Mouse (Mus musculus): ENCODE measurements at regions not wholly inside any gene's neighbourhood (a gene's known extent, or its start where the extent isn't known, plus 50 kb on each side); places are given as distances from the start of the nearest gene placed in this dataset.

GRCm38 (mm10) chr6:89069108-89069507 lies 167.1 kb downstream of the Tpra1 start:
- no peak for ATAC-seq
- Histone ChIP-seq H3K4me3 (ENCODE audit: low read depth, low read length) (no peak overlapping the region), H3K9me3 (ENCODE audit: low read length) (no peaks in the 10 kb centered on the region), H3K27me3 (ENCODE audit: insufficient read depth, low read length) (no peaks in the 10 kb centered on the region), H3K9ac (no peak overlapping the region), H3K27ac (ENCODE audit: low read depth, low read length) (no peak overlapping the region), H3K4me2 (ENCODE audit: low read depth) (no peak overlapping the region), H3K4me1 (ENCODE audit: insufficient read depth) (no peaks in the 10 kb centered on the region), H3K36me3 (ENCODE audit: insufficient read depth) (no peaks in the 10 kb centered on the region)
- 37% methylated on average over 5 of the region's 5 CpGs for WGBS
- DNase-seq, result no peak
- no peak for TF ChIP-seq CTCF (IDR thresholded peaks at IDR 0.05; ENCODE audit: low read depth)

GRCm38 (mm10) chr6:89070011-89070410 lies 168.0 kb downstream of the Tpra1 start:
- Histone ChIP-seq H3K4me1 (ENCODE audit: insufficient read depth) (no peaks in the 10 kb centered on the region), H3K9ac (no peak overlapping the region), H3K4me2 (ENCODE audit: low read depth) (no peak overlapping the region), H3K4me3 (ENCODE audit: low read depth, low read length) (no peak overlapping the region), H3K27me3 (ENCODE audit: insufficient read depth, low read length) (no peaks in the 10 kb centered on the region), H3K36me3 (ENCODE audit: insufficient read depth) (no peaks in the 10 kb centered on the region), H3K27ac (ENCODE audit: low read depth, low read length) (no peak overlapping the region), H3K9me3 (ENCODE audit: low read length) (no peaks in the 10 kb centered on the region)
- DNase-seq (no peak), ATAC-seq (no peak)
- no peak for TF ChIP-seq CTCF (IDR thresholded peaks at IDR 0.05; ENCODE audit: low read depth)
- WGBS, result 20% methylated on average over 3 of the region's 3 CpGs

- H3K4me2 ChIP-seq (ENCODE audit: low read depth), result no peak overlapping the region
- no peak for DNase-seq
- no peaks in the 10 kb centered on the region for H3K9me3 ChIP-seq (ENCODE audit: low read length)
- no peaks in the 10 kb centered on the region for H3K27me3 ChIP-seq (ENCODE audit: insufficient read depth, low read length)
- no peak overlapping the region for H3K27ac ChIP-seq (ENCODE audit: low read depth, low read length)
- 6% methylated on average over 2 of the region's 2 CpGs for WGBS
- H3K36me3 ChIP-seq (ENCODE audit: insufficient read depth), result no peaks in the 10 kb centered on the region
- no peak overlapping the region for H3K4me3 ChIP-seq (ENCODE audit: low read depth, low read length)
- H3K4me1 ChIP-seq (ENCODE audit: insufficient read depth), result no peaks in the 10 kb centered on the region
- TF ChIP-seq CTCF (IDR thresholded peaks at IDR 0.05; ENCODE audit: low read depth), result no peak
- ATAC-seq, result no peak
- no peak overlapping the region for H3K9ac ChIP-seq
Measured at GRCm38 (mm10) chr6:89071766-89072165, 169.7 kb downstream of the Tpra1 start.

- Histone ChIP-seq H3K9me3 (ENCODE audit: low read length) (no peaks in the 10 kb centered on the region), H3K36me3 (ENCODE audit: insufficient read depth) (no peaks in the 10 kb centered on the region), H3K4me3 (ENCODE audit: low read depth, low read length) (no peak overlapping the region), H3K4me1 (ENCODE audit: insufficient read depth) (no peaks in the 10 kb centered on the region), H3K9ac (no peak overlapping the region), H3K27me3 (ENCODE audit: insufficient read depth, low read length) (no peaks in the 10 kb centered on the region), H3K4me2 (ENCODE audit: low read depth) (no peak overlapping the region), H3K27ac (ENCODE audit: low read depth, low read length) (no peak overlapping the region)
- DNase-seq, result no peak
- WGBS, result 45% methylated on average over 2 of the region's 2 CpGs
- no peak for TF ChIP-seq CTCF (IDR thresholded peaks at IDR 0.05; ENCODE audit: low read depth)
- ATAC-seq, result no peak; the same call in 1 of the 2 replicates
Measured at GRCm38 (mm10) chr6:89072569-89072968, 170.5 kb downstream of the Tpra1 start.

GRCm38 (mm10) chr6:89081624-89082300 lies 179.7 kb downstream of the Tpra1 start:
- ATAC-seq (no peak), DNase-seq (no peak)
- no peak for TF ChIP-seq CTCF (IDR thresholded peaks at IDR 0.05; ENCODE audit: low read depth)
- Histone ChIP-seq H3K4me3 (ENCODE audit: low read depth, low read length) (no peak overlapping the region), H3K27ac (ENCODE audit: low read depth, low read length) (no peak overlapping the region), H3K9ac (no peak overlapping the region), H3K36me3 (ENCODE audit: insufficient read depth) (no peaks in the 10 kb centered on the region), H3K4me1 (ENCODE audit: insufficient read depth) (no peaks in the 10 kb centered on the region), H3K27me3 (ENCODE audit: insufficient read depth, low read length) (no peaks in the 10 kb centered on the region), H3K9me3 (ENCODE audit: low read length) (no peaks in the 10 kb centered on the region), H3K4me2 (ENCODE audit: low read depth) (no peak overlapping the region)
- 76% methylated on average over 6 of the region's 6 CpGs for WGBS

GRCm38 (mm10) chr6:89084437-89084836 lies 182.4 kb downstream of the Tpra1 start:
- Histone ChIP-seq H3K4me1 (ENCODE audit: insufficient read depth) (no peaks in the 10 kb centered on the region), H3K4me2 (ENCODE audit: low read depth) (no peak overlapping the region), H3K9ac (no peak overlapping the region), H3K36me3 (ENCODE audit: insufficient read depth) (no peaks in the 10 kb centered on the region), H3K27ac (ENCODE audit: low read depth, low read length) (no peak overlapping the region), H3K4me3 (ENCODE audit: low read depth, low read length) (no peak overlapping the region), H3K9me3 (ENCODE audit: low read length) (no peaks in the 10 kb centered on the region), H3K27me3 (ENCODE audit: insufficient read depth, low read length) (no peaks in the 10 kb centered on the region)
- 98% methylated on average over 3 of the region's 3 CpGs for WGBS
- DNase-seq (no peak), ATAC-seq (no peak)
- no peak; the same call in 1 of the 2 replicates for TF ChIP-seq CTCF (IDR thresholded peaks at IDR 0.05; ENCODE audit: low read depth)

- no peak overlapping the region for H3K9ac ChIP-seq
- ATAC-seq (no peak), DNase-seq (no peak)
- H3K27me3 ChIP-seq (ENCODE audit: insufficient read depth, low read length), result no peaks in the 10 kb centered on the region
- no peak overlapping the region for H3K27ac ChIP-seq (ENCODE audit: low read depth, low read length)
- TF ChIP-seq CTCF (IDR thresholded peaks at IDR 0.05; ENCODE audit: low read depth), result no peak
- H3K4me2 ChIP-seq (ENCODE audit: low read depth), result no peak overlapping the region
- no peak overlapping the region for H3K4me3 ChIP-seq (ENCODE audit: low read depth, low read length)
- H3K4me1 ChIP-seq (ENCODE audit: insufficient read depth), result no peaks in the 10 kb centered on the region
- no peaks in the 10 kb centered on the region for H3K9me3 ChIP-seq (ENCODE audit: low read length)
- H3K36me3 ChIP-seq (ENCODE audit: insufficient read depth), result no peaks in the 10 kb centered on the region
- 79% methylated on average over 6 of the region's 6 CpGs for WGBS
Measured at GRCm38 (mm10) chr6:89085151-89085550, 183.1 kb downstream of the Tpra1 start.
